In genomic region chr6:115772604-115773003, GRCm38 (mm10) we compare ENCODE assay signal across 13 mouse cellular contexts. TPM values are rescaled to one million over a fixed set of nuclear protein-coding genes. Genes with fewer than 3 reads are reported as not detected.
DNase-seq lines count a peak whose midpoint lies in the region; TF ChIP-seq lines count a peak whose summit lies in the region.
"Had no signal": no experiment of that assay in that cellular context is flagged by ENCODE, and none has a peak within 500 bp of the region (broad histone marks: within the 10 kb centered on the region; RNA-seq: fewer than 3 reads in every experiment).

No protein-coding gene starts in this region.

- no peak for TF ChIP-seq POLR2A in kidney, adult 2 months (IDR thresholded peaks at IDR 0.05; ENCODE audit: low read depth, low read length)
- no peak for TF ChIP-seq POLR2A in cortical plate, adult 2 months (IDR thresholded peaks at IDR 0.05; ENCODE audit: extremely low read depth, insufficient read depth, low read length)

- H3K4me1 ChIP-seq in kidney, adult 2 months (ENCODE audit: control insufficient read depth, insufficient read depth, low read length): no peaks in the 10 kb centered on the region; the same call in 1 of the 2 replicates
- peaks cover 4% of the 10 kb centered on the region for H3K4me1 ChIP-seq in cortical plate, adult 2 months (ENCODE audit: control insufficient read depth, insufficient read depth, low read length)

- WGBS in kidney, adult 2 months: 85% methylated on average over 1 of the region's 1 CpGs

- no peak overlapping the region for H3K27ac ChIP-seq in kidney, adult 2 months (ENCODE audit: insufficient read depth, low read depth, low read length)
- no peak overlapping the region for H3K27ac ChIP-seq in cortical plate, adult 2 months (ENCODE audit: insufficient read depth, low read length)
- H3K27ac ChIP-seq: midbrain, embryonic 12.5 days; neural tube, embryonic 15.5 days had no signal

- DNase-seq in kidney, adult 2 months: no peak
- no peak for DNase-seq in kidney, postnatal 10 days
- peak; percentile 55 for DNase-seq in 3T3-L1 (ENCODE audit: low read depth, low spot score)
- DNase-seq in CD4-positive, CD25-positive, alpha-beta regulatory T cell, adult 2 months (ENCODE audit: low read depth, low spot score): peak; percentile 66
- DNase-seq in thymus, postnatal 4 days: no peak
- no peak for DNase-seq in lung, postnatal 10 days
- DNase-seq: cerebellum, adult 9-11 months; kidney, postnatal 14 days had no signal

- H3K27me3 ChIP-seq in kidney, adult 2 months (replicated peaks; ENCODE audit: control insufficient read depth, insufficient read depth, low read length): no peaks in the 10 kb centered on the region
- H3K27me3 ChIP-seq: midbrain, embryonic 12.5 days; neural tube, embryonic 15.5 days; Patski had no signal

- no peak overlapping the region for H3K4me3 ChIP-seq in kidney, adult 2 months (ENCODE audit: insufficient read depth, low read depth, low read length)
- no peak overlapping the region for H3K4me3 ChIP-seq in cortical plate, adult 2 months (ENCODE audit: insufficient read depth, low read length)
- H3K4me3 ChIP-seq: midbrain, embryonic 12.5 days; neural tube, embryonic 15.5 days had no signal

- 0 out of 2 replicates have a peak, but pooled peaks have one; percentile 11 for TF ChIP-seq CTCF in kidney, adult 2 months (conservative IDR thresholded peaks at IDR 0.05; ENCODE audit: insufficient read depth, insufficient read length, low read depth, low read length)
- peak; percentile 22; the same call in 1 of the 2 replicates for TF ChIP-seq CTCF in cortical plate, adult 2 months (IDR thresholded peaks at IDR 0.05; ENCODE audit: extremely low read depth, insufficient read depth, low read length)

- no peaks in the 10 kb centered on the region for H3K36me3 ChIP-seq in kidney, adult 2 months (ENCODE audit: control insufficient read depth, insufficient read depth, low read length)
- H3K36me3 ChIP-seq: neural tube, embryonic 15.5 days had no signal

RNA-seq across cellular contexts. Expression of gene Cand2, which starts 1.7 kb away (rescaled TPM):
- 4.0 and 4.3 TPM in 2 replicates for polyA plus RNA-seq in kidney, adult 2 months (2012; rRNA removed)
- 3.0 and 3.1 TPM in 2 replicates for polyA plus RNA-seq in cortical plate, adult 2 months (2012; rRNA removed)

RNA-seq across cellular contexts. Expression of gene Tmem40, which starts 10.4 kb away (rescaled TPM):
- 0.50 TPM in 2 replicates for polyA plus RNA-seq in kidney, adult 2 months (2012; rRNA removed)
- 5.5 TPM in 2 replicates for polyA plus RNA-seq in cortical plate, adult 2 months (2012; rRNA removed)
- polyA plus RNA-seq: Patski; small intestine, adult 2 months had no signal

RNA-seq across cellular contexts. Expression of gene Rpl32, which starts 35.9 kb away (rescaled TPM):
- polyA plus RNA-seq in kidney, adult 2 months (2012; rRNA removed): 499 and 560 TPM in 2 replicates
- polyA plus RNA-seq in cortical plate, adult 2 months (2012; rRNA removed): 914 and 1,009 TPM in 2 replicates

Comparison
In these comparisons a context has a peak if more than half of its experiments do, and no peak if none do; other contexts are left out.
1. DNase-seq: peak in 3T3-L1 (single experiment) and CD4-positive, CD25-positive, alpha-beta regulatory T cell, adult 2 months (single experiment); none in kidney, adult 2 months (single experiment), kidney, postnatal 10 days (single experiment), thymus, postnatal 4 days (single experiment) and lung, postnatal 10 days (single experiment).